Mouse (Mus musculus) neural tube, embryonic 10.5 days (tissue): Measurements from ENCODE around the gene Vmn2r17.

ENCODE experiments used
- DNase-seq: peaks from one replicate; pipeline ENCODE4 v3.0.0-alpha.2; 2017; ENCODE audit warnings: low spot score; ENCODE audit errors: extremely low spot score

The Vmn2r17 gene

DNA sequence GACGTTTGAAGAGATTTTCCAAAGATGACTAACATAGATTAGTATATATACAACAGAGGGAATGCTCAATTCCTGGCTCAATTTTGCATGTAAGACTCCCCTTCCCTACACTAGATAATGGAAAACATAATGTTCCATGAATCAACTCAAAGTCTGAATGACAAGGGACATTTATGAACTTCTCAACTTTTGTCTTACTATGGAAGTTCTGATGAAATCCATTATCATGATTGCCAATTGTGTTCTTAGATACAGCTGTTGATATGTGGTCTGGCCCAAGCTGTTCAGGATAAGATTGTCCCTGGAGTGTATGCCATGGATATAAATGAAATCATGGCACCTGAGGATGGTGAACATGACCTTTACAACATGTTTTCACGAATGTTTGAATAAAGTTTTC lies at the start of gene Vmn2r17:
TSS of gene Vmn2r17 (plus strand) at position 301 of the 400 bp plus-strand sequence.
- DNase-seq = no peak

DNA sequence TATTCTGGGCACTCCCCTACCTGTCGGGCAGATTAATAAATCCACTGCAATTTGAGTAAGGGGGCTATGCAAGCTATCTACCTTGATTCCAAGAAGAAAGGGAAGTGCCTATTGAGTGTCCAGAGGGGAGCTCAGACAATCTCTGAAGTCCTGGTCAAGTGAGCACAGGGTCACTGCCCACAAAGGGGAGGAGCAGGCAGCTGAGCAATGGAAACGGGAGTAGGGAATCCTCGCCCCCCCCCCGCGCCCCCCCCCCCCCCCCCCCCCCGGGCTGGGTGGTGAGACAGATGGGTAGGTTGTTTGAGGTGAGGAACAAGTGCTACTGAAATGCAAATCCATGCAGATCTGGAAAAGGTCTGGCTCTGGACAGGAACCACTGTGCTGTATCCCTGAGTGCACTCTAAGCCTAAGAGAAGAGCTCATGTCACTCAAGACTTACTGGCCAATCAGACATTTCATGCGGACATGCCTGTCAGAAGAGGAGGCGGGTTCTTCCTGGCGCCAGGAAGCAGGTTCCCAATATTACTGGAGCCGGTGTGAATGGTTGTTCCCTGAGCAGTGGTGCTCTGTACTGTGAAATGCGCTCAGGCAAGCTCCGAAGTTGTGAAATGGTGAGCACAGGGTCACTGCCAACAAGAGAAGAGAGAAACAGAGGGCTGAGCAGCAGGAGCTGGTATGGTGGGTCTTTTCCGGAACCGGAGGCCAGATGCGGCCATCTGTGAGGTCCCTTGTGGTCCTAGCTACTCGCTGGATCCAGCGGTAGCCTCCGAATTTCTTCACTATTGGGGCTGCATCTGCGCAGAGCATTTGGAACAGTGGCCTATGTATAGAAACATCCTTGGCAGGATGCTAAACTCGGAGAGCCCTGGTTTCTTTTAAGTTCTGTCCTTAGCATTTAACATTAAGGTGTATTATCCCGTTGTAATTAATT lies 47.4 kb downstream of the Vmn2r17 start:
- DNase-seq = peak; percentile 19

DNA sequence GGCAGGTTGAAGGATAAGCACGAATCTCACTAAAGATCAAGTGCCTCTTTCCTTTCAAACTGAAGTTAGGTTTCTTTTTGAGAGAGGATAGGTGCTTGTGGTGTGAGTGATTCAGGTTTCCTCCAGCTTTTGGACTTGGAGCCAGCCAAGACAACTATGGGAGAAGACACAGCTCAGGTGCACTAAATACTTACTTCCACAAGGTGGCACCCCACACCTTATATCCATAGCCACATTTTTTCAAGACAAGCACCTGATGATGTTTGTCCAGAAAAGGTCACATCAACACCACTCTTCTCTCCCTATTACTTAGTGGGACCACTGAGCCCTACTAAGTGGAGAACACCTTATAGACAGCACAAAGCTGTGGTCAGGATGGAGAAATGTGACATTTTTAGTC lies 87.2 kb downstream of the Vmn2r17 start:
- no peak for DNase-seq
